Mouse (Mus musculus) midbrain, embryonic 14.5 days (tissue): ENCODE measurements at regions not wholly inside any gene's neighbourhood (a gene's known extent, or its start where the extent isn't known, plus 50 kb on each side); places are given as distances from the start of the nearest gene placed in this dataset.

Experiments used
- ATAC-seq: fragments of 200-750 bp; cut with Nextera tagmentation; 2 replicates; pipeline ENCODE4 v1.8.0; 2017; ENCODE audit warnings: moderate number of reproducible peaks, moderate library complexity; ENCODE audit not compliant: low FRiP score, low TSS enrichment
- DNase-seq: peaks from one replicate; pipeline ENCODE4 v3.0.0-alpha.2; 2015
- H3K27ac ChIP-seq: fragments of 300-500 bp; sonication (generic); replicated peaks from 2 replicates; pipeline ENCODE4 v1.5.1; 2014; ENCODE audit warnings: mild to moderate bottlenecking, low read depth, low read length, moderate library complexity
- H3K27me3 ChIP-seq: fragments of 300-500 bp; sonication (generic); 2 replicates; pipeline ENCODE4 v1.6.1; 2014; ENCODE audit warnings: low read length, control low read depth, mixed read lengths; ENCODE audit not compliant: control insufficient read depth, insufficient read depth
- H3K36me3 ChIP-seq: fragments of 300-500 bp; sonication (generic); 2 replicates; pipeline ENCODE4 v1.6.1; 2014; ENCODE audit warnings: low read length, control low read depth; ENCODE audit not compliant: control insufficient read depth, insufficient read depth
- H3K4me1 ChIP-seq: fragments of 300-500 bp; sonication (generic); 2 replicates; pipeline ENCODE4 v1.6.1; 2014; ENCODE audit warnings: mild to moderate bottlenecking, antibody characterized with exemption, low read length, control low read depth; ENCODE audit not compliant: control insufficient read depth, insufficient read depth
- H3K4me2 ChIP-seq: fragments of 300-500 bp; sonication (generic); 2 replicates; pipeline ENCODE4 v1.6.1; 2014; ENCODE audit warnings: mild to moderate bottlenecking, low read length, moderate library complexity
- H3K4me3 ChIP-seq: fragments of 300-500 bp; sonication (generic); replicated peaks from 2 replicates; pipeline ENCODE4 v1.5.1; 2014; ENCODE audit warnings: low read depth, low read length
- H3K9ac ChIP-seq: fragments of 300-500 bp; sonication (generic); replicated peaks from 2 replicates; pipeline ENCODE4 v1.6.1; 2014; ENCODE audit warnings: mild to moderate bottlenecking, low read length, moderate library complexity
- H3K9me3 ChIP-seq: fragments of 300-500 bp; sonication (generic); 2 replicates; pipeline ENCODE4 v1.6.1; 2016; ENCODE audit warnings: low read length, control low read depth, mixed read lengths; ENCODE audit not compliant: control insufficient read depth
- WGBS: fragments of 180-500 bp; shearing (Covaris S2); extraction: QIAGEN DNeasy Blood & Tissue Kit; methylation state at CpG from one replicate; pipeline ENCODE4 v1.1.7; 2014; 5-methylcytosine and 5-hydroxymethylcytosine counted together

DNA sequence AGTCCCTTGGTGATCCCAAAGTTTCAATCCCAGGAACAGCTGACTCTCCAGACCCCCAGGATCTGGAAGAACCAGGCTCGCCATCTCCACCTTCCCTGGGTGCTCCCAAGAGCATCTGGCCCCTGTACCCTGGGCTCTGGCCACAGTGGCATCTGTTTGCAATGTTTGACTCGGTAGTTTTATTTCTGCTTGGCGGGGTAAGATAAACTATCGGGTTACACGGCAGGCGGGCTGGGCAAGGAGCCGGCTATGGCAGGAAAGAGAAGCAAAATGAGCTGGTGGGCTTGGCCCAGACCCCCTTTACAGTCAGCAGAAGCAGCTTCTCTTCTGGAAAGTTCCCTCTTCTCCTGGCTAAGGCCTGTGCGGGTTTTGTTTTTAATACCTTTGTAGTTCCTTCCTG, 50.6 kb upstream of the Tbx3 start:
- no peaks in the 10 kb centered on the region for H3K36me3 ChIP-seq
- WGBS = 56% methylated on average over 8 of the region's 8 CpGs
- H3K4me2 ChIP-seq = no peak overlapping the region
- ATAC-seq (no peak), DNase-seq (no peak)
- no peaks in the 10 kb centered on the region for H3K9me3 ChIP-seq
- no peaks in the 10 kb centered on the region for H3K4me1 ChIP-seq
- no peak overlapping the region for H3K9ac ChIP-seq
- no peak overlapping the region for H3K27ac ChIP-seq
- H3K27me3 ChIP-seq = 0 out of 2 replicates have a peak, but pooled peaks cover under 1% of the 10 kb centered on the region
- H3K4me3 ChIP-seq = no peak overlapping the region
